Mouse (Mus musculus) liver, adult (tissue): ENCODE measurements at regions not wholly inside any gene's neighbourhood (a gene's known extent, or its start where the extent isn't known, plus 50 kb on each side); places are given as distances from the start of the nearest gene placed in this dataset.

Source experiments
- GATA4 ChIP-seq: IDR thresholded peaks from 2 replicates; pipeline ENCODE4 v1.6.1; 2014; ENCODE audit warnings: mild to moderate bottlenecking, low read length; ENCODE audit not compliant: insufficient replicate concordance

DNA sequence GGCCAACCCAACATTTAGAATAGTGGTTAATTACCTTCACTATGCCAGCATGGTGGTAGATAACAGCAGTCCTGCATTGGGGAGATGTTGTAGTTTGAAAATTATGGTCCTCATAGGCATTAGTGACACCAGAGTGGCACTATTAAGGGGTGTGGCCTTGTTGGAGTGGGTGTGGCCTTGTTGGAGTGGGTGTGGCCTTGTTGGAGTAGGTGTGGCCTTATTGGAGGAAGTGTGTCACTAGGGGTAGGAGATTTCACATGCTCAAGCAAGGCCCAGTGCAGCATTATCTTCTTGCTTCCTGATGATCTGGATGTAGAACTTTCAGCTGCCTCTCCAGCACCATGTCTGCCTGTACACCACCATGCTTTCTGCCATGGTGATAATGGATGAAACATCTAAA lies 225.3 kb upstream of the Gadl1 start:
- TF ChIP-seq GATA4: no peak

- no peak for TF ChIP-seq GATA4
Observed at GRCm38 (mm10) chr9:115686605-115687004, 222.7 kb upstream of the Gadl1 start.

GRCm38 (mm10) chr9:115692837-115693236 lies 216.4 kb upstream of the Gadl1 start:
- no peak for TF ChIP-seq GATA4

DNA sequence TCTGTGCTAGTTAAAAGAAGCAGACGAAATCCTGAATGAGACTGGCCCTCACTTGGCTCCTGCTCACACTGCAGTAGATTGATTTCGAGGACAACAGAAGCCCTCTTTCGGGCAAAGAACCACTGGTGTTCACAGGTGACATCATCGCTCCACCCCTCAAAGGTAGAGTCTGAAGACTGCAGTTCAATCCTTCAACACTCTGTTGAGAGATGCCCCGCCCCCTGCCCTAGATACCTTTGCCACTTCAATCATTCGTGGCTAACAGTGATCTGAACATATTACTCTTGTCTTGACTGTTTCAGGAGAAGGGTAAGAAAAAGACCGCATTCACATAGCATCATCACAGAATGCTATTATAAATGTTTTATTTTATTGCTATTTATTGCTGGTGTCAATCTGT lies 205.5 kb upstream of the Gadl1 start:
- TF ChIP-seq GATA4: no peak

DNA sequence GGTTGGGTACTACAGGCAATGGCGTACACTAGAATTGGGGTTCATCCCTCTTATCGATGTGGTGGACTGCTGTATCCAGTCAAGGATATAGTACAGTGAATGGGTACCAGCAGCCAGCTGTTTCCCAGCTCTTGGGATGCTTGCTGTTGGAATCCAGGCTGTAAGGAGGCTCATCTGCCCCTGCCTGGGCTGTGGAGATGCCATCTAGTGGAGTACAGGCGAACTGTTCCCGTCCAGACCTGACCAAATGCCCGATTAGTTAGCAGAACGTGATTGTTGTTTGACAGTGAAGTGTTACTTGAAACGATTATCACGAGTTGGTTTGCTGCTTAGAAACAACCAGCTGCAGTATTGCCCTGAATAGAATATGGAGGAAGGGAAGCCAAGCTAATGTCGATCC lies 205.0 kb upstream of the Gadl1 start:
- no peak for TF ChIP-seq GATA4

- no peak for TF ChIP-seq GATA4
Observed at GRCm38 (mm10) chr9:115705761-115706160, 203.5 kb upstream of the Gadl1 start.

DNA sequence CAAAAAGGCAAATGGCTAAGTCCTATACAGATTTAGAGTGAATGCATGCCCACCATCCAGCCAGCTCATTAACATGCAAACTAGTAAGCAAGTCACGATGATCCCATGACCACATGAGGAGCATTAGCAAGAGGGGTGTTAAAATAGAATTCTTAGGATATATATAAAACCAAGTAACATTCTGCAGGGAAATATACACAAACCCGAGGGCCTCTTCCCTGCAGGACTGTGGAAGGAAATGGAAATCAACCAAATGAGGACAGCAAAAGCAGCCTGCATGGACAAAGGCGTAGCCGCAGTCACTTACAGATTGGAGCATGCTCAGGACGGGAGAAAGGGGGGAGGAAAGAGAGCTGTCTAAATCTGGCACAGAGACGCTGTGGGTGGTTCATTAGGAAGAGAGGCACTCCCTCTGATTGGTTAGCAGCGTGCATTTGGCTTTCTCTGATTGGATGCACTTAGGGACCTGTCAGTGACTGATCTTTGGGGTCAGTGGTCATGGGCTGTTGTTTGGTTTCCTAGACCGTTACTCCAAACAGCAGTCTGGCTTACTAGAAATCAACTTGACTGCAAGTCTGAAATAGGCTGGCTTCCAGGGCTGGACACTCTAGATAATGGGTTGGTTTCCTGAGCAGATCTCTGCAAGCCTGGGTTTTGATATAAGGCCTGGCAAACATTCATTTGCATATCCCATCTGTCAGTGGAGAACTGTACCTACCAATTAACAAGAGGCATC lies 200.9 kb upstream of the Gadl1 start:
- TF ChIP-seq GATA4: peak; percentile 76; the same call in 1 of the 2 replicates

- TF ChIP-seq GATA4: no peak
Observed at GRCm38 (mm10) chr9:115710039-115710739, 199.1 kb upstream of the Gadl1 start.

DNA sequence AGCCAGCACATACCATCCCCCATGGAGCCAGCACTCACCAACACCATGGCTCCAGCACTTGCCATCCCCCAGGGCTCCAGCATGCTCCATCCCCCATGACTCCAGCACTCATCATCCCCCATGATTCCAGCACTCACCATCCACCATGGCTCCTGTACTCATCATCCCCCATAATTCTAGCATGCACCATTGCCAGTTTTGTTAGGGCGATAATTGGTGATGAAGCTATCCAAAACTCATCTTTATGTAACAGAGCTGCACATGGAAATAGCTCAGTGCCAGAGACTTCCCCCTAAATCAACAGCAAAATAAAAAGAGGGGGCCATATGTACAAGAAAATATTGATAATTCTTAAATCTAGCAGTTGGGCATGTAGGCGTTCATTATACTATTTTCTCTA lies 188.9 kb upstream of the Gadl1 start:
- no peak for TF ChIP-seq GATA4

GRCm38 (mm10) chr9:115720841-115721240 lies 188.4 kb upstream of the Gadl1 start:
- no peak for TF ChIP-seq GATA4

GRCm38 (mm10) chr9:115724063-115724462 lies 185.2 kb upstream of the Gadl1 start:
- TF ChIP-seq GATA4: no peak

DNA sequence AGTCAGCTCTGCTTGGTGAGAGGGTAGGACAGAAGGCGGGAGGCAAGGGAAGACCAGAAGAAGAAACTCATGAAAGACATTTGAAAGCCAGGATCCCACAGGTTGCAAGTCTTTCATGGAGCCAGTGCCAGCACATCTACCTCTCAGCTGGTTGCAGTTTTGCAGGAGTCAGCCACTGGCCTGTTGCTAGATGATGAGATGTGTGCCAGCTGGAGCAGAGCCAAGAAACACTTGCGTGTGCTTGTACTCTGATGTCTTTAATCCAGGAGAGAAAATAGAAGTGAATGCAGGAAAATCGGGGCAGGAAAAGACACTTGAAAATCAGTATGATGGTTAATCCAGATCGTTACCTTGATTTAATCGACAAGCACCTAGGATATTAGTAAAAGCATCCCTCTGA lies 181.9 kb upstream of the Gadl1 start:
- no peak for TF ChIP-seq GATA4

DNA sequence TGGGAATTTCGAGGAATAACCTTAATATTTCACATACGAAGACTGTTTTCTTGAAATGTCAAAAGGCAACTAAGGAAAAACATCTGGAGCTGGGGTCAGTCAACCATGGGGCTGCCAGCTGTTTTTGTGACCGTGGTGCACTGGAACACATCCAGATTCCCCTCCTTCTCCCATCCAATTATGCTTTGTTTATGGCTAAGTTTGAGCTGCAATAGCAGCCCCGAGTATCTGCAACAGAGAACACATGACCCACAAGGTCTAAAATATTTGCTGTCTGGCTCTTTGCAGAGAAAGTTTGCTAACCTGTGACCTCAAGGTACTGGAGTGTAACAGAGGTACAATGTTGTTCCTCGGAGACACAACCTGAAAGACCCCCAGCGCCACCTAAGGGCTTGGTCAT lies 177.7 kb upstream of the Gadl1 start:
- TF ChIP-seq GATA4: no peak

- no peak for TF ChIP-seq GATA4
Observed at GRCm38 (mm10) chr9:115733104-115733503, 176.2 kb upstream of the Gadl1 start.

DNA sequence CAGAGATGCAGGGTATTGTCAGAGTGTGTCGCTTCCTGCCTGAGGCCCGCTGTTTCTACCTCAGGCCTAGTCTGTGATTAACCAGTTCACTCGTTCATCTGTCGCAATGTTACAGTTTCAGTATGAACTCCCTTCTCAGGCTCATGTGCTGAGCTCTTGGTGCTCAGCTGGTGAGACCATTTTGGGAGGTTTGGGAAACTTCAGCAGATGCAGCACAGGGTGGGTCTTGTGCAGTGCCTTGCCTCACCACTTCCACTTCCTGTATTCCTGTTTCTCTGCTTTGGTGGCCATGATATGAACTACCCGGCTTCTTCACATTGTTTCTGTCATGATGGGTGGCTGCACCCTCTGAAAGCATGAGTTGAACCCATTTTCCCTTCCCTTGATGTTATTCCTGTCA lies 169.3 kb upstream of the Gadl1 start:
- no peak for TF ChIP-seq GATA4

- TF ChIP-seq GATA4: no peak
Observed at GRCm38 (mm10) chr9:115746436-115746835, 162.8 kb upstream of the Gadl1 start.

DNA sequence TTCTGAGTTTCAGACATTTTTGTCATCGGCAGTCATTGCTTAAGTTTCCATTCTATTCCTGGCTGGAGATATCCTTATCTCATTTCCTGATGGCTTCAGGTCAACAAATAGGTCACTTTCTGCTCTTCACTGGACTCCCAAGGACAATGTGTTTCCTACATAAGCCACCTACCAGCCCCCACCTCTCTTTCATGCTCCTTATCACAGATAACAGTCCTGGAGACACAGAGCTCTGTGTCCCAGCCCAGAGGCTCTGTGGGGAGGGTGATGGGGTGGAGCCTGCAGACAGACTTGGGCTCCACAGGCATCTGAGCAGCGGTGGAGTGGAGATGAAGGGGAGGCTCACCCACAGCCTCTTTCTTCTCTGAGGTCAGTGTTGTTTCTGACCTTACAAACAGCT lies 148.8 kb upstream of the Gadl1 start:
- peak; percentile 66; the same call in 1 of the 2 replicates for TF ChIP-seq GATA4
